Mouse (Mus musculus) testis, adult 2 months (tissue): ENCODE data around the gene Tac4.

Source experiments
- CTCF ChIP-seq: fragments of 200-500 bp; IDR thresholded peaks from 2 replicates; pipeline ENCODE4 v1.5.1; 2012; ENCODE audit warnings: low read depth, mild to moderate bottlenecking, inconsistent platforms, low read length, moderate library complexity; ENCODE audit not compliant: control insufficient read depth, insufficient read depth, insufficient replicate concordance
- POLR2A ChIP-seq: fragments of 200-500 bp; IDR thresholded peaks from 2 replicates; pipeline ENCODE4 v1.6.1; 2012; ENCODE audit warnings: low read depth, mild to moderate bottlenecking, inconsistent platforms, low read length, moderate library complexity; ENCODE audit not compliant: control insufficient read depth

DNA sequence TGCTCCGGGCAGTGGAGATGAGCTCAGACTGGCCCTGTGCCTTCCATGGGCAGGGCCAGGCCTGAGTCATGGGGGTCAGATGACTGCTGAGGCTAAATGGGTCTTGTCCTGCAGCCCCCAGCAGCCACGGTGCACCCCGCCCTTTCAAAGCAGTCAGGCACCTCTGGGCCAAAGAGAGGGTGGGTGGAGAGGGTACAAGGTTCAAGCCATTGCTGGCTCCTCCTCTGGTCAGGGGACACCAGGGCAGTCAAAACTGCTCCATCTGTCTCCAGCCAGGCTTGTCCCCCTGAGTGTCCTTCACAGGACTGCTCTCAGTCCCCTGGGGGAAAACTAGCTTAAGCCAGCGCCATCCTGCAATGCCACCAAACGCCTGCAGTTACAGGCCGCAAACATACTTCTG is 9.2 kb upstream of the Tac4 start:
- TF ChIP-seq POLR2A, result no peak
- no peak for TF ChIP-seq CTCF
